Mouse (Mus musculus) hindlimb bud, embryonic 11.5 days (tissue): ENCODE results near the gene Nlrp14.
"Not testable (repeated sequence)": the region's sequence is repeated elsewhere in the genome, so short reads cannot be mapped to it uniquely, and the experiment has no call there.

Source experiments
- DNase-seq: peaks from one replicate; pipeline ENCODE4 v3.0.0-alpha.2; 2012; ENCODE audit warnings: low read depth, low spot score; ENCODE audit errors: extremely low spot score

The Nlrp14 gene

GRCm38 (mm10) chr7:107166690-107167089 is at the start of gene Nlrp14:
Nlrp14 (plus strand) TSS chr7:107166990.
- DNase-seq, result no peak

GRCm38 (mm10) chr7:107130983-107131382 is 35.8 kb upstream of the Nlrp14 start, which contains the start of gene Olfr715:
Olfr715 (minus strand) TSS chr7:107131083.
- not testable (repeated sequence) for DNase-seq

GRCm38 (mm10) chr7:107138027-107138426 is 28.8 kb upstream of the Nlrp14 start, which contains the start of gene Olfr716:
Olfr716 (plus strand) TSS chr7:107138327.
- not testable (repeated sequence) for DNase-seq

- no peak for DNase-seq
Observed at GRCm38 (mm10) chr7:107180406-107180805, 13.6 kb downstream of the Nlrp14 start.

GRCm38 (mm10) chr7:107201817-107202216 is 35.0 kb downstream of the Nlrp14 start:
- DNase-seq, result no peak

GRCm38 (mm10) chr7:107207843-107208242 is 41.1 kb downstream of the Nlrp14 start:
- no peak for DNase-seq

GRCm38 (mm10) chr7:107209204-107209860 is 42.5 kb downstream of the Nlrp14 start, which contains the start of gene Rbmxl2:
Rbmxl2 (plus strand) TSS chr7:107209445.
- no peak for DNase-seq

GRCm38 (mm10) chr7:107210126-107210576 is 43.4 kb downstream of the Nlrp14 start:
- DNase-seq, result no peak

- DNase-seq, result no peak
Observed at GRCm38 (mm10) chr7:107215723-107216122, 48.9 kb downstream of the Nlrp14 start.

- DNase-seq, result no peak
Observed at GRCm38 (mm10) chr7:107216845-107217244, 50.1 kb downstream of the Nlrp14 start.

GRCm38 (mm10) chr7:107236854-107237253 is 70.1 kb downstream of the Nlrp14 start:
- no peak for DNase-seq

- DNase-seq, result no peak
Observed at GRCm38 (mm10) chr7:107237498-107237897, 70.7 kb downstream of the Nlrp14 start.

GRCm38 (mm10) chr7:107241371-107241883 is 74.6 kb downstream of the Nlrp14 start:
- no peak for DNase-seq
